Mouse (Mus musculus) liver, adult 2 months (tissue): ENCODE data around the gene Epha4.

Experiments
- CTCF ChIP-seq: fragments of 200-500 bp; IDR thresholded peaks from 2 replicates; pipeline ENCODE4 v1.5.1; 2011; ENCODE audit warnings: low read depth, low read length, control low read depth
- POLR2A ChIP-seq: fragments of 200-500 bp; IDR thresholded peaks from 2 replicates; pipeline ENCODE4 v1.6.1; 2011; ENCODE audit warnings: low read length, control low read depth; ENCODE audit not compliant: insufficient read depth; ENCODE audit errors: extremely low read depth

GRCm38 (mm10) chr1:77503711-77504181 lies 11.1 kb downstream of the Epha4 start:
- TF ChIP-seq CTCF (no peak), POLR2A (no peak)
